Mouse (Mus musculus): ENCODE measurements around the gene Mast4.

Mast4 gene

DNA sequence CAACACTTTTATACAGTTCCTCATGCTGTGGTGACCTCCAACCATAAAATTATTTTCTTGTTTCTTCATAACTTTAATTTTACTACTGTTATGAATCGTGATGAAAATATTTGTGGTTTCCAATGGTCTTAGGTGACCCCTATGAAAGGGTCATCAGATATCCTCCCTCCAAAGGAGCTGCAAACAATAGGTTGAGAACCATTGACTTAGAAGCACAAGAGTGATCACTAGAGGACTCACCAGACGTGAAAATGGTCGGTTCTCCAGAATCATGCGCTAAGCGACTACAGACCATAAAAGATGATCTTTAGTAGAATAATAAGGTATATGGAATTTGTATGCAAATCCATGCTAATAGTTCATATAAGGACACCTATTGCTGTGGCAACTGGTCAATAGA, 644.1 kb downstream of the Mast4 start:
- DNase-seq (ENCODE audit: low spot score) = no peak

DNA sequence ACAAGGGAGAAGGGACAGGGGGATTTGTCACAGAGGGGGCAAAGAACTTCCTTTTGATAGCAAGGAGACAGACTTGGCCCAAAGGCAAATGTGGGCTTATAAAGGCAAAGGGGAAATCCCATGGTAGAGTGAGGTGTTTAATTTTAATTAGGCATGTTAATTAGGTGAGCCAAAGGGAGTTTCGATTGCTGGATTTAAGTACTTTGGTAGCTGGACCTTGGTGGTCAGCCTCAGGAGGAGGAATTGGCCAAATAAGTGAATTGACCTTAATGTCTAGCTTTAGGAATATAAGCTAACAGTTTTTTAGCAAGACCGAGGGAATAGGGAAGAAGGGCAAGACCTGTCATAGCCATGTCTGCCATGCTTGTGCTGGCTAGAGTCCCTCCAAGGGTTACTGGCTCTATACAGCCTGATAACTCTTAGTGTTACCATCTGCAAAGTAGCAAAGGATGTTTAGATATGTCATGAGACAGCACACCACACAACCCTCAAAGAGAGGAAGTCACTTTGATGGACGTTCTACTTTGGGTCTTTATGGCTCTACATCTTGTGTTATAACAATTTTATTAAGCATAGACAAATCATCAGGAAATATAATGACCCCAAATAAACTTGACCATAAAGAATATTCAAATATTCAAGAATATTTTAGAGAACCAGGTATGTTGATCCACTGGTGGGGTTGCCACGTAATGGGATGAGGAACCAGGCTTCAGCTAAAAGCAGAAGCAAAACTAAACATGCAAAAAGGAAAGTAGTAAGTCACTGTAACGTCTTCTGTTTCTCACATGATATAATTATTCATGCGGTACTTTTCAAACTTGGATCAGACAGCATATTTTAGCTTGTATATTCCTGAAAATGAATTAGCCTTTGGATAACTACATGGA, 644.9 kb downstream of the Mast4 start:
- no peak for DNase-seq (ENCODE audit: low spot score)

DNA sequence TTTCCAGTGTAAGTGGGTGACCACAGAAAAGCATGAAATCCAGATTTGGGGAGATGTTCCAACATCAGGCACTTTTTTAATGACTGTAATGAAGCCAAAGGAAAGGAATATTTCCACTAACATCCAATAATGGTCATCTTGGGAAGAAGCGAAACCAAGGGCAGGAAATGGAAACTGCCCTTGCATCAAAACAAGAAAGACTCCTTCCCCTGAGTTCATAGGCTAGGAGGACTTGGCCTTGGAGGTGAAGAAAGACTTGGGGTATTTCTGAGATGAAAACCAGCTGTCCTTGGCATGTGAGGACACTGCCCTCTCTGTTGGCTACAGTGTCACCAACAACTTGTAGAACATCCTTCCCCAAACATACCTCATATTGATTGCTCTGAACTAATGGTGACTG, 646.2 kb downstream of the Mast4 start:
- DNase-seq (ENCODE audit: low spot score) = peak; percentile 39

DNA sequence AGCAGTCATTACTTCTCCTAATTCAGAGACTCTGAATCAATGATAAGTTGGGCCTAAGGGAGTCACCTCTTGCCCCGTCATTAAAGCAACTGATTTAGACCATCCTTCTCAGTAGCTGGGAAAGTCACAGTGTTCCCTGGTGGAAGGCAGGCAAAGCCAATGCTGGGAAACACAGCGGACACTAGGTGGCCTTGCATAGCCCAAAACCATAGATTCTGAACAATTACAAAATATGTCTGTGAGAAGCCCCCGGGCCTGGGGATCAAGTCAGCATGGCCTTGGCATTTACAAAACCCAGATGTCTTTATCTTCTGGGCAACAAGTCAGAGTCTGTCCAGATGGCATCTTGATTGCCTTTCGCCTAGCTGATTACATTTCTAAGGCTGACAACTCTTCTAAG, 649.4 kb downstream of the Mast4 start:
- DNase-seq (ENCODE audit: low spot score) = no peak
